Mouse (Mus musculus): ENCODE measurements around the gene Cyp1a2.

DNA sequence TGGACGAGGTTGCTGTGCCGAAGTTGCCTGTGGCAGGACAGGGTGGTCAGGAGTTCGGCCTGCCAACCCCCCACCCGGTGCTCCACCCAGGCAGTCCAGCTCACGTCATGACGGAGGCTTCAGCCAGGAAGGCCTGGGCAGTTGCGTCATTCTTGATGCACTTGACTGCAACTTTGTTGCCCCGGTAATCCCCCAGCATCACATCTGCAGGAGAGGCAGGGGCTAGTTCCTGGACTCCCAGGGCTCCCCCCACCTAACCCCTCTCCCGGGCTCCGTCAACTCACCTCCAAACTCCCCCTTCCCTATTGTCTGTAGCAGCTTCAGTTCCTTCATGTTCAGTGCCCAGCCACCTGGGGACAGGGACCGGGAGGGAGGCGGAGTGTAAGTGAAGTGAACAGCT, 54.8 kb downstream of the Cyp1a2 start:
- no peak for TF ChIP-seq POLR2A (IDR thresholded peaks at IDR 0.05; ENCODE audit: borderline replicate concordance, extremely low read depth, low read depth, low read length)
- TF ChIP-seq CTCF (IDR thresholded peaks at IDR 0.05; ENCODE audit: insufficient read depth, low read length) = no peak
